Mouse (Mus musculus) neural tube, embryonic 14.5 days (tissue): ENCODE data around the gene Gm8439. TPM values are rescaled to one million over a fixed set of nuclear protein-coding genes. Genes with fewer than 3 reads are reported as not detected.

ENCODE experiments used
- ATAC-seq: fragments of 200-750 bp; cut with Nextera tagmentation; 2 replicates; pipeline ENCODE4 v1.8.0; 2017; ENCODE audit warnings: low read depth, mild to moderate bottlenecking, moderate TSS enrichment, moderate library complexity
- H3K27ac ChIP-seq: fragments of 300-500 bp; sonication (generic); 2 replicates; pipeline ENCODE4 v1.5.1; 2014; ENCODE audit warnings: low read depth, mild to moderate bottlenecking, control low read depth, low read length, moderate library complexity, mixed read lengths
- H3K27me3 ChIP-seq: fragments of 300-500 bp; sonication (generic); 2 replicates; pipeline ENCODE4 v1.6.1; 2014; ENCODE audit warnings: low read length; ENCODE audit not compliant: control insufficient read depth, insufficient read depth
- H3K36me3 ChIP-seq: fragments of 300-500 bp; sonication (generic); 2 replicates; pipeline ENCODE4 v1.6.1; 2014; ENCODE audit warnings: low read length, mixed read lengths; ENCODE audit not compliant: control insufficient read depth, insufficient read depth
- H3K4me1 ChIP-seq: fragments of 300-500 bp; sonication (generic); 2 replicates; pipeline ENCODE4 v1.6.1; 2014; ENCODE audit warnings: low read length; ENCODE audit not compliant: control insufficient read depth, insufficient read depth
- H3K4me2 ChIP-seq: fragments of 300-500 bp; sonication (generic); 2 replicates; pipeline ENCODE4 v1.6.1; 2014; ENCODE audit warnings: mild to moderate bottlenecking, low read depth, low read length, control low read depth
- H3K4me3 ChIP-seq: fragments of 300-500 bp; sonication (generic); 2 replicates; pipeline ENCODE4 v1.5.1; 2014; ENCODE audit warnings: low read depth, low read length, control low read depth, mixed read lengths
- H3K9ac ChIP-seq: fragments of 300-500 bp; sonication (generic); replicated peaks from 2 replicates; pipeline ENCODE4 v1.6.1; 2014; ENCODE audit warnings: low read depth, mild to moderate bottlenecking, control low read depth, low read length, mixed read lengths
- H3K9me3 ChIP-seq: fragments of 300-500 bp; sonication (generic); 2 replicates; pipeline ENCODE4 v1.6.1; 2016; ENCODE audit warnings: low read length; ENCODE audit not compliant: control insufficient read depth
- WGBS: fragments of 180-500 bp; shearing (Covaris S2); extraction: QIAGEN DNeasy Blood & Tissue Kit; methylation state at CpG from one replicate; pipeline ENCODE4 v1.1.7; 2014; 5-methylcytosine and 5-hydroxymethylcytosine counted together
- polyA plus RNA-seq: library from polyadenylated mRNA; unstranded; fragments of >200 nt; fragmentation: Nextera tagmentation; extraction: Ambion mirVana; gene quantifications from 2 replicates; pipeline ENCODE4 v1.2.1, GENCODE M21; 2014

The Gm8439 gene
- polyA plus RNA-seq, 1 experiment from 2014 or later, result not detected

GRCm38 (mm10) chr4:120616199-120617025 is 27.9 kb downstream of the Gm8439 start:
- Histone ChIP-seq H3K36me3 (no peaks in the 10 kb centered on the region), H3K27ac (no peak overlapping the region), H3K4me2 (no peak overlapping the region), H3K9ac (no peak overlapping the region), H3K4me3 (no peak overlapping the region), H3K4me1 (no peaks in the 10 kb centered on the region), H3K27me3 (no peaks in the 10 kb centered on the region), H3K9me3 (no peaks in the 10 kb centered on the region)
- ATAC-seq, result no peak
- 61% methylated on average over 13 of the region's 13 CpGs for WGBS

GRCm38 (mm10) chr4:120627728-120628127 is 39.2 kb downstream of the Gm8439 start:
- Histone ChIP-seq H3K4me2 (no peak overlapping the region), H3K27me3 (no peaks in the 10 kb centered on the region), H3K27ac (no peak overlapping the region), H3K9ac (no peak overlapping the region), H3K4me1 (no peaks in the 10 kb centered on the region), H3K4me3 (no peak overlapping the region), H3K36me3 (no peaks in the 10 kb centered on the region), H3K9me3 (no peaks in the 10 kb centered on the region)
- ATAC-seq, result no peak
- WGBS, result 87% methylated on average over 6 of the region's 6 CpGs

- Histone ChIP-seq H3K4me3 (no peak overlapping the region), H3K36me3 (no peaks in the 10 kb centered on the region), H3K9ac (no peak overlapping the region), H3K9me3 (no peaks in the 10 kb centered on the region), H3K27me3 (no peaks in the 10 kb centered on the region), H3K4me1 (no peaks in the 10 kb centered on the region), H3K27ac (no peak overlapping the region), H3K4me2 (no peak overlapping the region)
- WGBS, result 75% methylated on average over 8 of the region's 8 CpGs
- ATAC-seq, result no peak
Observed at GRCm38 (mm10) chr4:120630218-120630931, 41.8 kb downstream of the Gm8439 start.

GRCm38 (mm10) chr4:120631828-120632227 is 43.3 kb downstream of the Gm8439 start:
- Histone ChIP-seq H3K9ac (no peak overlapping the region), H3K9me3 (no peaks in the 10 kb centered on the region), H3K4me2 (no peak overlapping the region), H3K27me3 (no peaks in the 10 kb centered on the region), H3K36me3 (no peaks in the 10 kb centered on the region), H3K4me3 (no peak overlapping the region), H3K4me1 (no peaks in the 10 kb centered on the region), H3K27ac (no peak overlapping the region)
- ATAC-seq, result no peak
- WGBS, result 69% methylated on average over 6 of the region's 6 CpGs

GRCm38 (mm10) chr4:120635351-120635750 is 46.8 kb downstream of the Gm8439 start:
- H3K4me2 ChIP-seq, result no peak overlapping the region
- H3K9ac ChIP-seq, result no peak overlapping the region
- H3K4me1 ChIP-seq, result no peaks in the 10 kb centered on the region
- no peaks in the 10 kb centered on the region for H3K36me3 ChIP-seq
- H3K4me3 ChIP-seq, result no peak overlapping the region
- no peak for ATAC-seq
- WGBS, result 76% methylated on average over 2 of the region's 2 CpGs
- no peak overlapping the region for H3K27ac ChIP-seq
- no peaks in the 10 kb centered on the region for H3K9me3 ChIP-seq
- H3K27me3 ChIP-seq, result no peaks in the 10 kb centered on the region

- no peaks in the 10 kb centered on the region for H3K27me3 ChIP-seq
- 93% methylated on average over 6 of the region's 6 CpGs for WGBS
- H3K4me2 ChIP-seq, result no peak overlapping the region
- H3K27ac ChIP-seq, result no peak overlapping the region
- H3K9ac ChIP-seq, result no peak overlapping the region
- H3K4me1 ChIP-seq, result no peaks in the 10 kb centered on the region
- ATAC-seq, result no peak
- H3K36me3 ChIP-seq, result no peaks in the 10 kb centered on the region
- H3K9me3 ChIP-seq, result no peaks in the 10 kb centered on the region
- H3K4me3 ChIP-seq, result no peak overlapping the region
Observed at GRCm38 (mm10) chr4:120641946-120642345, 53.4 kb downstream of the Gm8439 start.

- ATAC-seq, result no peak
- WGBS, result 89% methylated on average over 3 of the region's 3 CpGs
- Histone ChIP-seq H3K36me3 (no peaks in the 10 kb centered on the region), H3K4me1 (no peaks in the 10 kb centered on the region), H3K9ac (no peak overlapping the region), H3K4me3 (no peak overlapping the region), H3K9me3 (no peaks in the 10 kb centered on the region), H3K27ac (no peak overlapping the region), H3K4me2 (no peak overlapping the region), H3K27me3 (no peaks in the 10 kb centered on the region; the same call in 1 of the 2 replicates)
Observed at GRCm38 (mm10) chr4:120643899-120644298, 55.4 kb downstream of the Gm8439 start.

GRCm38 (mm10) chr4:120649369-120650207 is 61.0 kb downstream of the Gm8439 start:
- H3K36me3 ChIP-seq, result no peaks in the 10 kb centered on the region
- H3K4me1 ChIP-seq, result 0 out of 2 replicates have a peak, but pooled peaks cover 6% of the 10 kb centered on the region
- H3K27me3 ChIP-seq, result no peaks in the 10 kb centered on the region; the same call in 1 of the 2 replicates
- ATAC-seq, result peak; percentile 77
- no peaks in the 10 kb centered on the region for H3K9me3 ChIP-seq
- H3K27ac ChIP-seq, result no peak overlapping the region
- 4% methylated on average over 55 of the region's 55 CpGs for WGBS
- peak overlapping the region; percentile 91 for H3K4me2 ChIP-seq
- peak overlapping the region; percentile 70 for H3K9ac ChIP-seq
- H3K4me3 ChIP-seq, result peak overlapping the region; percentile 49
